Mouse (Mus musculus): Measurements from ENCODE around the gene A830031A19Rik. TPM values are rescaled to one million over a fixed set of nuclear protein-coding genes. Genes with fewer than 3 reads are reported as not detected.

The A830031A19Rik gene
- total RNA-seq (2021), result 1 to 10 TPM; 1.3 to 1.7 TPM
- long read RNA-seq, experiment 1, partial matches to known transcripts, result 0 of 4 reads
- long read RNA-seq, experiment 1, other reads (novel, unspliced or antisense), result 4 of 4 reads
- long read RNA-seq, experiment 2, partial matches to known transcripts, result 1 of 5 reads
- long read RNA-seq, experiment 2, other reads (novel, unspliced or antisense), result 4 of 5 reads

DNA sequence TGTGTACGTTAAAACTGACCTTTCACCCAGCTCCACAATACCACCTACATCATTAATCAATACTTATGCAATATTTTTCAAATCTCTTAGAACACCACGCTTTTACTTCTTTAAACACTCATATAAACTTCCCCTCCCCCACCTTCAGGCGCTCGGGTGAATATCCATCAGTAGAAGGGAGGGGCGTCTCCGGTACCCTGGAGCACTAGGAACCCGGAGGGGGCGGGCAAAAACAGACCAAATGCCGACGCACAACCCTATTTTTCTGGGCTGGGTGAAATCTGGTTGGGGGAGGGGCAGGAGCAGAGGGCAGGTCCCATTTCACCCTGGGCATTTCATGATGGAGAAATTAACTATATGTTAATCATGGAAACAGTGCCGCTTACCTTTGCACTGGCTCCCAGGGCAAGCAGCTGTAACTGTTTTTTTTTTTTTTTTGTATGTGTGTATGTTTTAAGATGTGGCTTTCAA, at the start of gene A830031A19Rik:
A830031A19Rik (minus strand) TSS at position 421 of the 471 bp plus-strand sequence.
- H3K4me3 ChIP-seq, result peak within 1 kb of the TSS; percentile 79
- no peak for TF ChIP-seq CTCF (conservative IDR thresholded peaks at IDR 0.05)
- H3K27ac ChIP-seq, result peak within 1 kb of the TSS; percentile 95
- DNase-seq (ENCODE audit: low spot score in 2 of 2), result no peak

DNA sequence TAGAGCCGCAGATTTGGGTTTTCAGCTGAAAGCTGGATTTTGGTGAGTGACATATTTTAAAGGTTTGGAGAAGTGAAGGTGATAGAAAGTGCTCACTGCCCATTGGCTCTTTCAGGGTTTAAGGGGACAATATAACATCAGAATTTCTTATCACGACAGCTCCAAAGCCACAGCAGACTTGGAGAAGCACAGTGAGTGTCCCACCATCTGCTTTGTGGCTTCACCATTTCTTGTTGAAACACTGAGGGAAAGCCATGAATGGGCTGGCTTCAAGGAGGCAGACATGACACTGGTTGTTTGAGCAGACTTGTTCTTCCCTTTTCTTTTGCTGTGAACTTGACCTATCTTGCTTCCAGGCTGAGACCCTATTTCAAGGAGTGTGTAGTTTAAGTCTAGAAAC, 49.1 kb upstream of the A830031A19Rik start:
- DNase-seq (ENCODE audit: low spot score in 2 of 2), result no peak
- no peak for TF ChIP-seq CTCF (conservative IDR thresholded peaks at IDR 0.05)
- Histone ChIP-seq H3K27ac (peak overlapping the region; percentile 86), H3K4me3 (no peak overlapping the region)

DNA sequence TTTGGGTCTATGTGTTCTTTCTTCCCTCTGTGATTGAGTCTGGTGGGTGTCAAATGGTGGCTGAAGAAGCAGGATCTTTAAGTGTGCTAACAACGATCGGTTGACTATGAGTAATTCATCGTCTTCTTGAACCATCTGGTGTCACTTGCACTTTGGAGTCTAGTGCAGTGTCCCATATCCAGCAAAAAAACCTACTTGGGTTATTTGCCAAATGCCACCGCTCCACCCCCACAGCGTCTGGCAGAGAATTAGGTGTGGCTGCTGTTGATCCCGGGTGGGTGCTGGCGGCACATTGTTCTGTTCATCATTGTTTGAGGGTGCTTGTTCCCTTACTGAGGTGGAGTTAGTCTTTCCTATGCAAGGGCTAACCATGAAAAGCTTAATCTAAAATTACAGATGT, 48.0 kb upstream of the A830031A19Rik start:
- DNase-seq (ENCODE audit: low spot score in 2 of 2), result peak; percentile 37 to 67
- TF ChIP-seq CTCF (conservative IDR thresholded peaks at IDR 0.05), result no peak
- peak overlapping the region; percentile 86 for H3K27ac ChIP-seq

DNA sequence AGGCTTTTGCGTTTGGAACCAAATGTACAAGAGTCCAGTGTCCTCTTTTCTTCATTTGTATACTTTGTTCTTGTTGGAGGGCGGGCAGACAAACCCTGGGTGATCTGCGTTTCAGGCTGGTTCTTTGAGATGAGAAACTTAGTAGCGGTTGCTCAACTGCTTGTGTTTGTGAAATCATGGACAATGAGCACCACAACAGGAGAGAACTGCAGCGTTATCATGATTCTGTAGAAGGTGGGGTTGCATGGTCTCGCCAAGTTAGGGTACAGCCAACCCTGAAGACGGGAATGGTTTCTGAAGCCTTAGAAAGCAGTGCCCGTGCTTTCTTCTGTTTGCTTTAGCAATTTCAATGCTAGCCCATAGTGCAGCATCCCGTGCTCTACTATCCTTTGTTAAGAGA, 46.3 kb upstream of the A830031A19Rik start:
- DNase-seq (ENCODE audit: low spot score in 2 of 2), result no peak
- TF ChIP-seq CTCF (conservative IDR thresholded peaks at IDR 0.05), result no peak
- Histone ChIP-seq H3K27ac (peak overlapping the region; percentile 86), H3K4me3 (no peak overlapping the region)

More for the DNA sequence above, 48.0 kb upstream of the A830031A19Rik start:
- no peak overlapping the region for H3K4me3 ChIP-seq

DNA sequence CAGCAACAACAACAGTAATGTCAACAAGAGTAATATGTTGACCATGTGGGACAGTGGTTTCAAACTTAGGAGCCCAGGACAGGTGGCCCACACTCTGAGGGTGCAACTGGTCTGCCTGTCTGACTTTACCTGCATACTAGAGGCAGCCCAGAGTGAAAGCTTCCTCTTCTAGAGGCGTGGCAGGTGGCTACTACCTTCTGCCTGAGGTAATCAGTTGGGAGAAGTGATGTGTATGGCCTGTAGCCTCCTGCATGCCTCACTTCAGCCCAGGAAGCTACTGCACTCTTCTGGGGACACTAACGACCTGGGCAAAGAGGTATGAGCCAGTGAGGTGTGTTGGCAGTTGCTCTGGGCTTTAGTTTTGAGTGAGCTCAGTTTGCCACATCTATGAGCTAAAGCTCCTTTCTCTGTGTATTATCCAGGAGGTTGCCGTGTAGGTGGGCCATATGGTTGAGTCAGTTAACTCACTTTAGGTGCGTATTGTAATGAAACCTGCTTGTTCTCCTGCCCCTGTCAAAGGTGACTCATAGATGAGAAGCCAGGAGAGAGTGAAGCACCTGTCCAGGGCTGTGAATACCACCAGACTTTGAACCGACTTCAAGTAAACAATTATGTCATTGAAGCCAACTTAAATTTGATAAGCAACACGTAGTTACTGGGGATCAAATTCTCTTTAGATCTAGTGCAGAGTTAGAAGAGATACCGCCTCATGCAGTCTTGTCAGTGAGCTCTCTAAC, 41.9 kb upstream of the A830031A19Rik start:
- Histone ChIP-seq H3K4me3 (no peak overlapping the region), H3K27ac (peak overlapping the region; percentile 67)
- TF ChIP-seq CTCF (conservative IDR thresholded peaks at IDR 0.05), result no peak
- DNase-seq (ENCODE audit: low spot score in 2 of 2), result no peak

DNA sequence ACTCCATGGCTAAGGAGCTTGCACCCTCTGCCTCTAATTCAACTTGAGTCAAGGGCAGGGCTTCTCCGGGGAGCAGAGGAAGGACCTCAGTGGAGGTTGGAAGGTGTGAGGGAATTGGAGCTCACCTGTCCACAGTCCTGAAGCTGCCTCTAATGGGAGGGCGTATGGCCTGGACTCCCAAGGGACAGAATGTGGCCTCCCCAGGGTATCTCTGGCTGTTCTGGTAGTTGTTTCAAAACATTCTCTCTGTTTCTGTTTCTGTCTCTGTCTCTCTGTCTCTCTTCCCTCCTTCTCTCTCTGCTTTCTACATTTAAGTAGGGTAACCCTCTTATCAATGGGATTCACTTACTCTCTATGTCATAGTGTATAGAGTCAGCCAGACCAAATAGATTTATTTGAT, 41.2 kb upstream of the A830031A19Rik start:
- DNase-seq (ENCODE audit: low spot score in 2 of 2), result no peak
- H3K4me3 ChIP-seq, result no peak overlapping the region
- no peak for TF ChIP-seq CTCF (conservative IDR thresholded peaks at IDR 0.05)
- H3K27ac ChIP-seq, result peak overlapping the region; percentile 67

DNA sequence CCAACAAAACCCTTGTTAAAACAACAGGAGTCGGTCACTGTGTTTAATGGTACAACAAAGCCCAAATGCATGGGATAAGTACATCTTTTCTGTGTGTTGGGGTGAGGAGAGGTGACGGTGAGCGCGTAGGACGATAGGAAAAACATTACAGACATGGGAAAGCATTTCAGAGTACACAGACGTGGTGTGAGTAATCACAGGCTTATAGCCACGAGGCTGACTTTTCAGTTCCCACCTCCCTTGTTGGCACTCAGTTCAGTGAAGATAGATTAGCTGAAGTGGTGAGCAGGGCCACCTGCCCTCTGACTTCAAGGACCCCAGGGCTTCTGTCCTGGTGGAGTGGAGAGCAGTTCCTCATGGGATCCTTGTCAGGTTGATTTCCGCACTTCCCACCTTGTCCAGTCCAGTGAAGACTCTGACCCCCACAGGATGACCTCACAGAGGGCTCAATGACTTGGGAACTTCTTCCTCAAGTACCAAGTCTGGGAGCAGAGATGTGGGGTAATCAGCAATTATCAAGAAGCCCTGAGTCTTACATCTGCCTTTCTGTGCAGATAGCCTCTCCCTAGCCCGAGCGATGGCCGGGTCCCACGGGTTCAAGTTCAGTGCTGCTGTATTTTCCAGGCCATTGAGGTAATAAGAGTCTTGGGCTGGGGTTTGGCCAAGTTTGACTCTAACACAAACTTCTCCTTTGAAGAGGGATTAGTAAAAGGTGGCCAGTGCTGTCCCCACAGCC, 40.3 kb upstream of the A830031A19Rik start:
- H3K27ac ChIP-seq, result peak overlapping the region; percentile 67
- no peak for DNase-seq (ENCODE audit: low spot score in 2 of 2)
- no peak for TF ChIP-seq CTCF (conservative IDR thresholded peaks at IDR 0.05)
- H3K4me3 ChIP-seq, result no peak overlapping the region

DNA sequence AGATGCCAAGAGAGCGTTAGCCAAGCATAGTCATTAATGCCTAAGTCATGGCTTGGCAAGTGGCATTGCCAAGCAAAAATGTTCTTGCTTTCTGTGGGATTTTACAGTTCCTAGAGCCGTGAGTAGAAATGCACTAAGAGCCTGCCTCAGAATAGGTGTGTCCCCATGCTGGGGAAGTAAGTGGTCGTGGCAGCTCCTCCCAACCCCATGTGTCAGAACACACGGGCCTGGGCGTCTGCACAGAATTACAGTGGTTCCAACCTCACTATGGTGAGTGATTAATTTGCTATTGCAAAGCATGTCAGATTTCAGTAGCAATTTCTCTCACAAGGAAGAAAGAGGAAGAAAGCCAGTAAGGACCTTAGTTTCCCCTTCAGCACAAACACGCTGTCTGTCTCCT, 36.9 kb upstream of the A830031A19Rik start:
- TF ChIP-seq CTCF (conservative IDR thresholded peaks at IDR 0.05), result no peak
- Histone ChIP-seq H3K27ac (peak overlapping the region; percentile 71), H3K4me3 (no peak overlapping the region)
- DNase-seq (ENCODE audit: low spot score in 2 of 2), result no peak

DNA sequence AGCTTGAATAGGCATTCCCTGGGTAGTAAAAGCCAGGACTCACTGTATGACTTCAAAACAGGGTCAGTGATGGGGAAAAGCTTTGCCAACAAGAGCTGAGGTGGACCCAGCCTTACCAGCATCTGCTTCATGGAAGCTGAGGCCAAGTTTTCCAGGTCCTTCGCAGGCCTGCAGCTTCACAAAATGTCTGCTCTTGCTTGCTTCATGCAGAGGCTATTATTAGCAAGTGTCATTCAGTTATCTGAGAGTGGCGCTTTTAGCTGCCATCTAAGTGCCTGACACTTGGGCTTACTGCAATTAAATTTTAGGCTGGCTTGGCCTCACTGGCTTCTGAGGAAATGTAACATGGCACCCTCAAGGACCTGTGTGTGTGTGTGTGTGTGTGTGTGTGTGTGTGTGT, 35.3 kb upstream of the A830031A19Rik start:
- DNase-seq (ENCODE audit: low spot score in 2 of 2), result no peak
- no peak overlapping the region for H3K4me3 ChIP-seq
- peak overlapping the region; percentile 74 for H3K27ac ChIP-seq
- TF ChIP-seq CTCF (conservative IDR thresholded peaks at IDR 0.05), result no peak

DNA sequence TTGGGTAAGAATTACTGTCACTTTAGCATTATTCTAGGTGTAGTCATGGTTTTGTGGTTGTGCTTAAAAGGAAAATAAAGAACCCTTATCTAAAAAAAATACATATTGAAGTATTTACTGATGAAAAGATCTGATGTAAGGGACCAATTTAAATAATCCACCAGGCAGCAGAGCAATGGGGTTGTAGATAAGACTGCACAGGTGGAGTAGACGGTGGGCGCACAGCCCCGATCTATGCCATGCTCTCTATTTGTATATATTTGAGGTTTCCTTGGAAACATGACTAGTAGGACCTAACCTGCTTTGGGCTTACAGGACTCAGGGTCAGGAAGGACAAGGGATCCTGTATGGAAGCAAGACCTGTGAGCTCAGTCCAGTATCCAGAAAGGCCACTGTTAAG, 34.5 kb upstream of the A830031A19Rik start:
- no peak for TF ChIP-seq CTCF (conservative IDR thresholded peaks at IDR 0.05)
- DNase-seq (ENCODE audit: low spot score in 2 of 2), result no peak
- H3K27ac ChIP-seq, result peak overlapping the region; percentile 74
- H3K4me3 ChIP-seq, result no peak overlapping the region

DNA sequence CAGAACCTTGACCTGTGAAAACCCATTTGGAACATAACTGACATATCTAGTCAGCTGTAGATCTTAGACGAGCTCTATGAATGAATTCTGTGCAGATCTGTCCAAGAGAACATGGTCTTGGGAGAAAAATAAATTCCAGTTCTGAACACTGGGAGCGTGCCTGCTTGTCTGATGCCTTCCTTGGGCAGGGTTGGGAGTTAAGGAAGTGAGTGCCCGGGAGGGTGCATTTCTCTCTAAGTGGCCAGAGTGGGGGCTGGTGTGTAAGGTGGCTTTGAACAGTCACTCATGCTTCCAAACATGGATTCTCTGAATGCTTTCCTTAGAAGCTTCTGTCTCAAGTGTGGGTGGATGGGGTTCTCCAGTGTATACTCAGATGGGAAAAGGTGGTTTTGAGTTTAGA, 34.1 kb upstream of the A830031A19Rik start:
- no peak for DNase-seq (ENCODE audit: low spot score in 2 of 2)

DNA sequence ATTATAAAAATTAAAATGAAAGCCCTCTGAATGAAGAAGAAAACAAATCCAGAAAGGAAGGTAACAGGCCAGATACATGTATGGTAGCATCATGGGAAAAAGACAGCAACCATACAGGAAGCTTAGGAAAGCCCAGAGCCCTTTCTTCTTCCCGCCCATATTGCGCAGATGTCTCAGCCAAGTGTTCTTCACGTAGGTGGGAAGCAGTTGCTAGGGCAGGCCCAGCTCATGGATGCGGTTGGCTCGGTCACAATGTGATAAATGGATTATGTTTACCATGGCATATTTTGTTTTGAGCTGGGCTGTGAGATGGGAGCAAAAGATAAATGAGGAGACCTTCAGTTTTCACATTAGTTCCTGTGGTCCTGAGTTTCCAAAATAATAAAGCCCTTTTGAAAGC, 32.6 kb upstream of the A830031A19Rik start:
- H3K27ac ChIP-seq, result peak overlapping the region; percentile 84
- peak; percentile 47 to 61 for DNase-seq (ENCODE audit: low spot score in 2 of 2)
- no peak for TF ChIP-seq CTCF (conservative IDR thresholded peaks at IDR 0.05)
- H3K4me3 ChIP-seq, result no peak overlapping the region

More for the DNA sequence above, 34.1 kb upstream of the A830031A19Rik start:
- TF ChIP-seq CTCF (conservative IDR thresholded peaks at IDR 0.05), result peak; percentile 49
- Histone ChIP-seq H3K27ac (peak overlapping the region; percentile 74), H3K4me3 (no peak overlapping the region)

DNA sequence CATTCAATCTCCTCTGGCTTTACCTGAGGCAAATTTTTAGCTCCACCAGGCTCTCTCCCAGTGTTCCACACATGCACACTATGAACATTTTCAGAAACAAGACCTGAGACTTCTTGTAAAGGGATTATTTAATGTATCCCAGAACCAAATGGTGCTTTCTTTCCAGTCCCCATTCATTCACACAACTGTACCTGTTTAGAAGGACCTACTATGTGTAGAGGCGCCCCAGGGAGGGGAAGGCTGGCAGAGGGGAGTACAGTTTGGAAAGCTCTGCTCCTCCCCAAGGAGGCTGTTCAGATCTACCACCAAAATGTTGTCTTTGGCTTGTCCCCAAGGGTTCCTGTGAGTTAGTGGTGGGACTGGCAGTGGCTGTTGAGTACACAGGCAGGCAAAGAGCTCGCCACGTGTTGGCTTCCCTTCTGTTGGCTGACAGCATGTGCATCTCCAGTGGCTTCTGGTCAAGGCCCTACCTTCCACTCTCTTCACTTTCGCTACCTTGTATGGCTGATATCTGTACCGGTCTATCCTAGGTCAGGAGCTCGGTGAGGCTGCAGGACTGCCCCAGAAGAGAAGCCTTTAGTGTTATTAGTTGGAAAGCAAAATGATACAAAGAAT, 28.4 kb upstream of the A830031A19Rik start:
- no peak for DNase-seq (ENCODE audit: low spot score in 2 of 2)
- Histone ChIP-seq H3K4me3 (no peak overlapping the region), H3K27ac (peak overlapping the region; percentile 75)
- TF ChIP-seq CTCF (conservative IDR thresholded peaks at IDR 0.05), result no peak
